Mouse (Mus musculus) left cerebral cortex, adult 2 months (tissue): ENCODE results near the gene Hoxc13. TPM values are rescaled to one million over a fixed set of nuclear protein-coding genes. Genes with fewer than 3 reads are reported as not detected.

Source experiments
- DNase-seq, 2 experiments: peaks; one replicate each; pipeline ENCODE4 v3.0.0; 2021 to 2022; ENCODE audit warnings: low spot score in 2 of 2, mixed read lengths in 1 of 2; ENCODE audit errors: extremely low spot score in 1 of 2
- H3K27ac ChIP-seq: fragments of 200-600 bp; 2 replicates; pipeline ENCODE4 v1.8.1; 2022
- H3K4me3 ChIP-seq: fragments of 200-600 bp; 2 replicates; pipeline ENCODE4 v1.8.1; 2022
- CTCF ChIP-seq: fragments of 200-600 bp; IDR thresholded peaks from 2 replicates; pipeline ENCODE4 v1.8.1; 2022; ENCODE audit warnings: antibody characterized with exemption, mild to moderate bottlenecking, moderate library complexity
- intact Hi-C: fragments of 180-260 bp; cut with DNase I; formaldehyde crosslinking; loops from one replicate; pipeline ENCODE4 v1.15.1; 2025
- long read RNA-seq, 2 experiments: library from polyadenylated mRNA; stranded (forward); transcript quantifications; one replicate each; pipeline ENCODE4 v2.0.0; 2021; ENCODE audit warnings: borderline mapping rate in 2 of 2
- total RNA-seq, 2 experiments: library from RNA; stranded (reverse); gene quantifications; 2 replicates each; pipeline ENCODE4 v1.2.3; 2021

Gene Hoxc13
- not detected for total RNA-seq
- long read RNA-seq, experiment 1 = 0 reads
- long read RNA-seq, experiment 2 = 0 reads

DNA sequence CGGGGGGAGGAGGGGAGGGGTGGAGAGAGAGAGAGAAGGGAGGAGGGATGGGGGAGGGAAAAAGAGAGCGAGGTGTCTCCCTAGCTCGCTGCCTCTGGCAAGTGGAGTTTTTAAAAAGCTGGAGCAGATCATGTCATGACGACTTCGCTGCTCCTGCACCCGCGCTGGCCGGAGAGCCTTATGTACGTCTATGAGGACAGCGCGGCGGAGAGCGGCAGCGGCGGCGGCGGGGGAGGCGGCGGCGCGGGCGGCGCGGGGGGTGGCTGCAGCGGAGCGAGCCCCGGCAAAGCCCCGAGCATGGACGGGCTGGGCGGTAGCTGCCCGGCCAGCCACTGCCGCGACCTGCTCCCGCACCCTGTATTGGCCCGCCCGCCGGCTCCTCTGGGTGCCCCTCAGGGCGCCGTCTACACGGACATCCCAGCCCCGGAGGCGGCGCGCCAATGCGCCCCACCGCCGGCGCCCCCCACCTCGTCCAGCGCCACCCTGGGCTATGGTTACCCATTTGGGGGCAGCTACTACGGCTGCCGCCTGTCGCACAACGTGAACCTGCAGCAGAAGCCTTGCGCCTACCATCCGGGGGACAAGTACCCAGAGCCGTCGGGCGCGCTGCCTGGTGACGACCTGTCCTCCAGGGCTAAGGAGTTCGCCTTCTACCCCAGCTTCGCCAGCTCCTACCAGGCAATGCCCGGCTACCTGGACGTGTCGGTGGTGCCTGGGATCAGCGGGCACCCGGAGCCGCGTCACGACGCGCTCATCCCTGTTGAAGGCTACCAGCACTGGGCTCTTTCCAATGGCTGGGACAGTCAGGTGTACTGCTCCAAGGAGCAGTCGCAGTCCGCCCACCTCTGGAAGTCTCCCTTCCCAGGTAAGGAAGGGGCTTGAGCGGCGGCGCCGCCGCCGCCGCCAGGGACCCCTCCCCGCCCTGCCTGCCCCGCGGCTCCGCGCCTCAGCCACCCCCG lies at the start of gene Hoxc13:
Gene Hoxc13 (plus strand): TSS at position 51 of the 959 bp plus-strand sequence.
- H3K4me3 ChIP-seq = no peak within 1 kb of the TSS
- intact Hi-C loops = no loop called here

DNA sequence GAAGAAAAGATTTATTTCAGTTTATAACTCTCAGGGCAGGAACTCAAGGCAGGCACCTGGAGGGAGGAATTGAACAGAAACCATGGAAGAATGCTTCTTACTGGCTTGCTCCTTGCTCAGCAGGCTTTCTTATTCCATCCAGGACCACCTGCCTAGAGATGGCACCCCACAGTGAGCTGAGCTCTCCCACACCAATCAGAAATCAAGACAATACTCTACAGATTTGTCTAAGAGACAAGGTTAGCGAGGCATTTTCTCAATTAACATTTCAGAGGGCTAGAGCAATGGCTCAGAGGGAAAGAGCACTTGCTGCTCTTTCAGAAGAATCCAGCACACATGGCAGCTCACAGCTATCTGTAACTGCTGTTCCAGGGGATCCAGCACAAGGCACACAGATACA lies 35.1 kb upstream of the Hoxc13 start:
- no peak for TF ChIP-seq CTCF
- no peak for DNase-seq
- intact Hi-C loops = no loop called here
- Histone ChIP-seq H3K4me3 (no peak overlapping the region), H3K27ac (no peak overlapping the region)

More for the DNA sequence above, at the start of gene Hoxc13:
- no peak for DNase-seq
- TF ChIP-seq CTCF = no peak
- H3K27ac ChIP-seq = no peak within 1 kb of the TSS

GRCm38 (mm10) chr15:102895115-102895514 lies 25.8 kb upstream of the Hoxc13 start:
- intact Hi-C loops = no loop called here
- no peak for TF ChIP-seq CTCF

GRCm38 (mm10) chr15:102904946-102905345 lies 16.0 kb upstream of the Hoxc13 start:
- no peak for DNase-seq
- no peak overlapping the region for H3K27ac ChIP-seq
- intact Hi-C loops = no loop called here
- TF ChIP-seq CTCF = no peak
- H3K4me3 ChIP-seq = no peak overlapping the region

More at GRCm38 (mm10) chr15:102895115-102895514, 25.8 kb upstream of the Hoxc13 start:
- H3K4me3 ChIP-seq = no peak overlapping the region
- no peak overlapping the region for H3K27ac ChIP-seq
- no peak for DNase-seq

- TF ChIP-seq CTCF = no peak
Measured at GRCm38 (mm10) chr15:102909536-102909935, 11.4 kb upstream of the Hoxc13 start.

DNA sequence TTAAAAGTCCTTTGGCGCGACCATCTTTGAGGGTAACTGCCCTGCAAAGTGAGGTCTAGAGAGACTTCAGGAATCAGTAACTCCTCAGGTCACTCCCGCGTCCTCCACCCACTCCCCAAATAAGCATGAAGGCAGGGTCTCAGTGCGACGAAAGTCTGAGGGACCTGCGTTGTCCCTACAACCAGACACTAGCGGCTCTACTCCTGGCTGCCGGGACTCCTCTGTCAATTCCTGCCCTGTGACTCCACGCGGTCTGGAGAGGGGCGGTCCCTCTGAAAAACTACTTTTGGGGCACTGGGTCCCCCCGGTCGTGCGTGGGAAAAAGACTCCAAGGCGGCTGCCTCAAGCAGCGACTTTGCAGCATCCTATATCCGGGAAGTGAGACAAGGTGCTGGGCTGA lies 10.9 kb upstream of the Hoxc13 start:
- no peak for DNase-seq
- intact Hi-C loops = no loop called here
- Histone ChIP-seq H3K27ac (no peak overlapping the region), H3K4me3 (no peak overlapping the region)
- TF ChIP-seq CTCF = no peak

More at GRCm38 (mm10) chr15:102909536-102909935, 11.4 kb upstream of the Hoxc13 start:
- H3K27ac ChIP-seq = no peak overlapping the region
- H3K4me3 ChIP-seq = no peak overlapping the region
- intact Hi-C loops = no loop called here
- DNase-seq = no peak

GRCm38 (mm10) chr15:102910496-102911095 lies 10.3 kb upstream of the Hoxc13 start:
- intact Hi-C loops = no loop called here

GRCm38 (mm10) chr15:102913038-102913585 lies 7.8 kb upstream of the Hoxc13 start:
- TF ChIP-seq CTCF = no peak
- H3K27ac ChIP-seq = no peak overlapping the region
- H3K4me3 ChIP-seq = no peak overlapping the region
- intact Hi-C loops = no loop called here
- no peak for DNase-seq

More at GRCm38 (mm10) chr15:102910496-102911095, 10.3 kb upstream of the Hoxc13 start:
- Histone ChIP-seq H3K27ac (no peak overlapping the region), H3K4me3 (no peak overlapping the region)
- no peak for TF ChIP-seq CTCF
- no peak for DNase-seq

- Histone ChIP-seq H3K27ac (no peak overlapping the region), H3K4me3 (no peak overlapping the region)
- DNase-seq = no peak
- no peak for TF ChIP-seq CTCF
- intact Hi-C loops = loop anchor here (5.0 kb wide), 1 partner anchor 144 kb away; no protein-coding TSS in a partner anchor
Measured at GRCm38 (mm10) chr15:102917972-102918572, 2.8 kb upstream of the Hoxc13 start.

DNA sequence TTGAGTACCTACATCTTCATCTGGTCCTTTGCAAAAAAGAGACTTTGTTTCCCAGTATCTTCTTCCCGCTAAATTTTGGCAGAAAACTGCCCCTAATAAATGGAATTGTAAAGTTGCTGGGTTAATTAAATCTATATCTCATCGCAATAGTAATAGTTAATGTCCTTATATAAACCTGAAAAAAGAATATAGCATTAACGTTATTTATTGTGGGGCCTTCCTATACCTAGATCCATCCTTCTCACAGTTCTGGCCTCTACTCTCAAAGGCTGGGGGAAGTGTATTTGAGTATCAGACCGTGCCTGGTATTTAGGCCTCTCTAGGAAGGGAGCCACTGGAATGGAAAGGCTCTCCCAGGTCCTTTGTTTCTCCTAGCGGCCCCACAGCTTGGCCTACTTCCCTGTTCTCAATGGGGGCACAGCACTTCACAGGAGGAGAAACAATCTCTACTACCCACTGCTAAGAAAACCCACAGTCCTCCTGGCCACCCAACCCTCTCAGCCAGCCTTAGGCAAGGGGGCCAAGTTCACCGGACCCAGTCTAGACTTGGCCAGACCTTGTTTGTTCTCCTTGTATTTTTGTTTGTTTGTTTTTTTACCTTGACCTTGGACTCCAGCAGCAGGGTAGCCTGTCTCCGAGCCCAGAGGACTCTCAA lies 2.2 kb upstream of the Hoxc13 start:
- no peak for DNase-seq
- no peak overlapping the region for H3K27ac ChIP-seq
- no peak for TF ChIP-seq CTCF
- no peak overlapping the region for H3K4me3 ChIP-seq
- intact Hi-C loops = loop anchor here (5.0 kb wide), 1 partner anchor 144 kb away; no protein-coding TSS in a partner anchor
